Mouse (Mus musculus) erythroblast, embryonic 14.5 days (primary cell): Measurements from ENCODE around the gene Ryr3. TPM values are rescaled to one million over a fixed set of nuclear protein-coding genes. Genes with fewer than 3 reads are reported as not detected.

Experiments
- H3K27me3 ChIP-seq: 2 replicates; pipeline ENCODE4 v1.6.1; 2012; ENCODE audit warnings: inconsistent platforms; ENCODE audit not compliant: control insufficient read depth
- H3K36me3 ChIP-seq: 2 replicates; pipeline ENCODE4 v1.6.1; 2012; ENCODE audit warnings: mild to moderate bottlenecking, inconsistent platforms; ENCODE audit not compliant: control insufficient read depth
- H3K4me1 ChIP-seq: 2 replicates; pipeline ENCODE4 v1.6.1; 2012; ENCODE audit warnings: inconsistent platforms; ENCODE audit not compliant: control insufficient read depth
- H3K4me3 ChIP-seq: replicated peaks from 2 replicates; pipeline ENCODE3; 2012; ENCODE audit warnings: moderate library complexity, mild to moderate bottlenecking, inconsistent platforms
- H3K9me3 ChIP-seq: 2 replicates; pipeline ENCODE4 v1.6.1; 2012; ENCODE audit warnings: low read length, inconsistent platforms, mixed read lengths; ENCODE audit not compliant: control insufficient read depth
- GATA1 ChIP-seq: IDR thresholded peaks from 2 replicates; pipeline ENCODE4 v1.6.1; 2012; ENCODE audit warnings: low read length, inconsistent platforms, mixed read lengths
- TAL1 ChIP-seq: IDR thresholded peaks from 3 replicates; pipeline ENCODE4 v1.6.1; 2012; ENCODE audit warnings: low read length, inconsistent platforms, mixed read lengths
- polyA plus RNA-seq: library from polyadenylated mRNA; stranded (reverse); fragments of >175 nt; gene quantifications from 2 replicates; pipeline ENCODE4 v1.2.3, GENCODE M21; 2012

Ryr3 gene
- polyA plus RNA-seq, 1 experiment = not detected

DNA sequence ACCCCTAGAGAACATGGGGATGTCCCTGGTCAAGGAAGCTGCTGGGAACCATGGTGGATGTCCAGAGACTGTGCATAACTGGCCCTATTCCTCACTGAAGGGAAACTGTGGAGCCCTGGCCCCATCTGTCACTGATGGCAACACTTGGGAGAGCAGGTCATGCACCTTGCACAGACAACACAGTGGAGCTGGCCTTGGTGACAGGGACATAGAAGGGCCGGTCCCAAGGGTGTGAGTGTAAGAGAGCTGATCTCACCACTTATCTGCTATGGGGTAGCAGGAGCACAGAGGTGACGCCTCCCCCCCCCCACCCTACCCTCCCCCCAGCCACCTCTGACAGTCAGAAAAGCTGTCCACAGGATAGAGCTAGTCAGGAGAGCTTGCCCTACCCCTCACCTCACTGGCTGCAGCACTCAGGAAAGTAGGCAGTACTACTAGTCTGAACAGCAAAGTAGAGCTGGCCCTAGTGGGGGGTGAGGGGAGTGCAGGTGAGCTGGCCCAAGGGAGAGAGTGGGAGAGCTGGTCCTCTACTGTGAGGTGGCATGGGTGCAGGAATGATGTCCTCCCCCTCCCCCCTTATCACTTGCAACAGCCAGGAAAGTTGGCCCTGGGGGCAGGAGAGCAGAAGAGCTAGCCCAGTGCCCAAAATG is 17.7 kb downstream of the Ryr3 start:
- no peaks in the 10 kb centered on the region for H3K4me1 ChIP-seq
- H3K4me3 ChIP-seq = no peak overlapping the region
- TF ChIP-seq TAL1 (no peak), GATA1 (no peak)
- H3K36me3 ChIP-seq = no peaks in the 10 kb centered on the region
- H3K9me3 ChIP-seq = peaks cover 16% of the 10 kb centered on the region
- H3K27me3 ChIP-seq = no peaks in the 10 kb centered on the region

DNA sequence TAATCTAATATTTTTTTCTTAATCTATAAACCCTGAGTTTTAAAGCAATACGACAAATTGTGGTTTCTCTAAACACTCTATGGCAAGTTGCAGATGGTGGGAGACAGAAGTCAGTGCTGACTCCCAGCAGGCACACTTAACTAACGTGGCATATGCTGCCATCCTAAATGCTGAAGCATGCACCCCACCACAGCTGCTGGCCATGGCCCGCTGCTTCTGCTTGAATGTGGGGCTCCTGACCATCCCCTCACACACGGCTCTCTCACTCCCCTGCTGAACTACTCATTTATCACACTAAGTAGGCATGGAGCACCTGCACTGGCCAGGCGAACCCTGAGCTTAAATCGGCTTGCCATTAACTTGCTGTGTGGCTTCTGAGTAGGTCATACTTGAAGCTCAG is 29.7 kb downstream of the Ryr3 start:
- Histone ChIP-seq H3K36me3 (no peaks in the 10 kb centered on the region), H3K27me3 (no peaks in the 10 kb centered on the region), H3K9me3 (peaks cover 6% of the 10 kb centered on the region), H3K4me3 (no peak overlapping the region), H3K4me1 (no peaks in the 10 kb centered on the region)
- TF ChIP-seq GATA1 = no peak
- TF ChIP-seq TAL1 = no peak

DNA sequence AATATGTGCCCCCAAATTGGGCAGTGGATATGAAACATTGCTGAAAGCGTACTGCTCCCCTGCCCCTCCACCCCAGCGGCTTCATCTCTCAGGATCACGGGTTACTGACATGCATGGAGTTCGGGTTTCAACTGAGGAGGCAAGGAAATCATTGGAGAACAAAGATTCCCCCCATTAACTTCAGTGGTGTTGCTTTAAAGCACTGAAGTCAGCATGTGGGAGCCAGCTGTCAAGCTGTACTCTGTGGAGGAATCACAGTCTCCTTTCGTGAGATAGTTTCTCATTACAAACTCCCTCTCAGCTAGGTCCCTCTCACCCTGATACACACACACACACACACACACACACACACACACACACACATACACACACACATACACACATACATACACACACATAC is 35.2 kb downstream of the Ryr3 start:
- Histone ChIP-seq H3K36me3 (no peaks in the 10 kb centered on the region), H3K4me1 (no peaks in the 10 kb centered on the region)
- no peak for TF ChIP-seq GATA1
- TF ChIP-seq TAL1 = no peak

DNA sequence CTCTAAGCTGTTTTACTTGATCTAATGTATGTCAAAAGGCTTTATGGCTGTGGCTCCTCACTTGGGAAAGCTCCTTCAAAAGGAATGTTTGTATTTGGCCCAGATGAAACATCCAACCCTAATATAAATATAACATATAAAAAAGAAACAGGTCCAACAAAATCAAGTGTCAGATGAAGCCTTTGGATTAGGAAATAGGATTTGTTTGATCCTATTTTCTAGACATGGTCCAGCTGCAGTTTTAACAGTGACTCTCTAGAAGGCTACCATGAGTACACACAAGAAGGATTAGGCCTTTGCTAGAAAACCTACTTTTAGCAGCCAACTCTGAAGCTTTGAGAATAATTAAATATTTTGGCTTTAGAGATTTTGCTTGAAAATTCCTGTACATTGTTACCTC is 38.8 kb downstream of the Ryr3 start:
- Histone ChIP-seq H3K4me3 (no peak overlapping the region), H3K27me3 (no peaks in the 10 kb centered on the region), H3K9me3 (no peaks in the 10 kb centered on the region; the same call in 1 of the 2 replicates), H3K36me3 (no peaks in the 10 kb centered on the region), H3K4me1 (no peaks in the 10 kb centered on the region)
- TF ChIP-seq TAL1 = no peak
- TF ChIP-seq GATA1 = no peak

More for the DNA sequence above, 35.2 kb downstream of the Ryr3 start:
- no peaks in the 10 kb centered on the region; the same call in 1 of the 2 replicates for H3K9me3 ChIP-seq
- H3K27me3 ChIP-seq = no peaks in the 10 kb centered on the region
- H3K4me3 ChIP-seq = no peak overlapping the region

DNA sequence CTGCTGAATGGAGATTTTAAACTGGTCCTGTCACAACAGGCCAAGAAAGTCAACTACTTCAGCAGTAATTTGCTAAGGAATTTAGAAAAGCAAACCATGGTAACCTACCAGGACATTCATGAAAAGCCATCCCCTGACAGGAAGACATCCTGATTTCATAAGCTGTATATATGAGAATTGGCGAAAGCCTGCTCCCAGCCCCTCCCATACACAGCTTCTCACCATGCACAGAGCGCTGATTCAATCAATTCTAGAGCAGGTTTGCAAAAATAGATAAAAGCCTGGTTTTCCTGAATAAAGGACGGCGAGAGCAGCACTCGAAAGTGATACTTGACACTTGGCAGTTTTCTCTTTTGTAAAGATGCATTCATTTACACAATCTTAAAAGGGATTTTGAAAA is 40.6 kb downstream of the Ryr3 start:
- Histone ChIP-seq H3K27me3 (no peaks in the 10 kb centered on the region), H3K4me1 (no peaks in the 10 kb centered on the region), H3K4me3 (no peak overlapping the region), H3K36me3 (no peaks in the 10 kb centered on the region), H3K9me3 (peaks cover 1% of the 10 kb centered on the region; the same call in 1 of the 2 replicates)
- TF ChIP-seq GATA1 (no peak), TAL1 (no peak)

DNA sequence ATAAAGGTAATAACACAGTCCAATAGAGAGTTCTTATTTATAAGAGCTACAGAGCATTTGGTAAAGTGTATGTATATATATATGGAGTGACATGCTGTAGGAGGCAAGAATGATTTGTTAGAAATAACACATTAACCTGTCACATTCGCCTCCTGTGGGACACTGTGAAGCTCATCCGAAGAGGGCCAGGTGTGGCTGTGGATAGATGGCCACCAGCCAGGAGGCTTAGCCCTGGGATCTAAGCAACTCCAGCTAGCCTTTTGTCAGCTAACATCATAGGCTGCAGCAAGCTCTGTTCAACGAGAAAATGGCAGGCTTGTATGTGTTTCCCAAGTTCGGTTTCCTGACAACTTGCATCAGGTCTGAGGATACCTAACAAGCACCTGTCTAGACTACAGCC is 48.8 kb downstream of the Ryr3 start:
- H3K36me3 ChIP-seq = no peaks in the 10 kb centered on the region

DNA sequence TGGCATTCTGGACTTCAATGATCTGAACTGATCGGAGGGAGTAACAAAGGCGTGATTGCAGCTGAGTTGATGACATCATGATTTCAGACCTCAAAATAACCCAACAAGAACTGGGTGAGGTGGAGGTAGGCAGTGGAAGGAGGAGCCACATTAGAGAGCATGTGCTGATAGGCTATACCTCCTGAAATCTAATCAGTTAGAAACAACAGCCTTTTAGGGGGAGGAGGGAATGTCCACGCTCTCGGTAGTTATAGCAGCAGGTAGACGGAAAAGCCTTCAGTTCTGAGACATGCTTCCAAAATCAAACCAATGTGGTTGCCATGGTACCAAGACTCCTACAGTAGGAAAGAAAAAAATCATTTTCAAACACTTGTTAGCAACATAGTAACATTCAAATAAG is 55.4 kb downstream of the Ryr3 start:
- TF ChIP-seq GATA1 = no peak
- no peak for TF ChIP-seq TAL1
- Histone ChIP-seq H3K4me1 (no peaks in the 10 kb centered on the region), H3K36me3 (no peaks in the 10 kb centered on the region), H3K4me3 (no peak overlapping the region), H3K9me3 (peaks cover 5% of the 10 kb centered on the region; the same call in 1 of the 2 replicates), H3K27me3 (no peaks in the 10 kb centered on the region)

More for the DNA sequence above, 48.8 kb downstream of the Ryr3 start:
- TF ChIP-seq TAL1 (no peak), GATA1 (no peak)
- Histone ChIP-seq H3K4me1 (no peaks in the 10 kb centered on the region), H3K27me3 (no peaks in the 10 kb centered on the region), H3K9me3 (peaks cover 3% of the 10 kb centered on the region; the same call in 1 of the 2 replicates), H3K4me3 (no peak overlapping the region)

DNA sequence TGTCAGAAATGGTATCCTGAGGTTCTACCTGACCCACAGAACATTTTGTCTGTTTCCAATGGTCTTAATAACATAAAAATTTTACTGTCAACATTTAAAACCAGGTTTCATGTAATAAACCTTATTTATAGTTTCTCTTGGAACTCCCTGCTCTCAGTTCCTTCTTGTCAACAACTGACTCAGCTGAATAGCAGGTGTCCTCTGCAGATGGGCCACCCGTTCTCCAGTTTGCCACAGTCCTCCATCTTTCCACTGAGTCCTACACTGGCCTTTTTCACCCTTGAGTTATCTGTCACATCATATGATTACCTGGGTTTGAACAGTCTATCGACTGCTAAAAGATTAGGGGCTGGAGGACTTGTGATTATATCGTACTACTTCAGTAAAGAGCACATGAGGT is 79.1 kb downstream of the Ryr3 start:
- Histone ChIP-seq H3K27me3 (no peaks in the 10 kb centered on the region), H3K36me3 (no peaks in the 10 kb centered on the region), H3K4me3 (no peak overlapping the region), H3K9me3 (no peaks in the 10 kb centered on the region), H3K4me1 (no peaks in the 10 kb centered on the region)
- TF ChIP-seq TAL1 (no peak), GATA1 (no peak)

DNA sequence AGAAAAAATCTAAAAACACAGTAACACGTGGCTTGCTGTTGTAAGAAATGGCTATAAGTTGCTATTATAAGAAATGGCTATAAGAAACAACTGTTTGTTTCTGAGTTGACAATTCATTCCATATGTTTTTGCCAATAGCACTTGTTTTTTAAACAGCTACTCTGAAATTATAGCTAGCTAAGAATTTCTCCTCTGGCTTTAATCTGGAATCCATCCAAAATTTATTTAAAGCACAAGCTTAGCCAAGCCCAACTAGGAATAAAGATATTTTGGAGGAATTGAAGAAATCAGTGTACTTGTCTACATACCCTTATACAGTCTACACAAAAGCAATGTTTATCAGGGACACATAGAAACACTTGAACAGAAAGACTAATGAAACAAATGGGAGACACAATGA is 93.4 kb downstream of the Ryr3 start:
- TF ChIP-seq TAL1 = no peak
- no peak for TF ChIP-seq GATA1
- Histone ChIP-seq H3K4me1 (no peaks in the 10 kb centered on the region), H3K36me3 (no peaks in the 10 kb centered on the region), H3K27me3 (no peaks in the 10 kb centered on the region), H3K9me3 (no peaks in the 10 kb centered on the region), H3K4me3 (no peak overlapping the region)

DNA sequence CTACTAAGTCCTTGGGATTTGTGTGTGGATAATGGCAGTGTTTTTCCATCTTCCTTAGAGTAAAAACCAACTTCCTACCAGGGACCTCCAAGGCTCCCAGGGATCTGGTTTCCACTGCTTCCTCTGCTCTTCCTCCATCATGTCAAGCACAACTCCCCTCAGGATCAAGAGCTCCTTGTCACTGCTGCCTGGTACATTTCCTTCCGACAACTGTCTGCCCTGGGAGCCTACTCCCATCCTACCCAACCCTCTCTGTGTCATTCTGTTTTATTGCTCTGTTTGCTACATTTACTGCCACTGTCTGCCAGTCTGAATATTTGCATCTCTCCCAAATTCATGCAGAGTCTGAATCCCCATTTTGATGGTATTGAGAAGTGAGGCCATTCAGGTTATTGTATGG is 97.8 kb downstream of the Ryr3 start:
- TF ChIP-seq TAL1 (no peak), GATA1 (no peak)
- no peaks in the 10 kb centered on the region for H3K27me3 ChIP-seq
- no peaks in the 10 kb centered on the region for H3K36me3 ChIP-seq
- H3K4me1 ChIP-seq = no peaks in the 10 kb centered on the region
- H3K4me3 ChIP-seq = no peak overlapping the region
- no peaks in the 10 kb centered on the region; the same call in 1 of the 2 replicates for H3K9me3 ChIP-seq
